In the genomic region with DNA sequence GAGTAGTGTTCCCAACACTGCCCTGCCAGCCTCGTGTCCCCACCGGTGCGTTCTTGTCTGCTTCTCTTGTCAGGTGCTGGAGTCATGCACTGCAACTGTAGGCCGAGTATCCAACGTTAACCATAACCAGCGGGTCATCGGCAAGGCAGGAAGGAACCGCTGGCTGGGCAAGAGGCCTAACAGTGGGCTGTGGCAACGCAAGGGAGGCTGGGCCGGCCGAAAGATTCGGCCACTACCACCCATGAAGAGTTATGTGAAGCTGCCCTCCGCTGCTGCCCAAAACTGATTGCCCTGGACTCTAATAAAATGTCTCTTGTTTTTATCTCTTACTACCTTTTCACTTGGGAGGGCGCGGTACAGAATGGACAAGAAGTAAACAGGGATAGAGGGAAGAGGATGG, we compare ENCODE assay signal across 8 mouse cellular contexts. TPM values are rescaled to one million over a fixed set of nuclear protein-coding genes. Genes with fewer than 3 reads are reported as not detected.
DNase-seq lines count a peak whose midpoint lies in the region; ATAC-seq lines count a peak whose summit lies in the region.

No protein-coding gene starts in this region.

- peaks cover 53% of the 10 kb centered on the region for H3K4me1 ChIP-seq in erythroblast, embryonic 14.5 days (ENCODE audit: control insufficient read depth)
- H3K4me1 ChIP-seq in forebrain, embryonic 14.5 days (ENCODE audit: control insufficient read depth, insufficient read depth, low read length), result peaks cover 30% of the 10 kb centered on the region
- H3K4me1 ChIP-seq in liver, embryonic 13.5 days (replicated peaks), result peaks cover 56% of the 10 kb centered on the region

- DNase-seq in 416B (ENCODE audit: low read depth), result peak; percentile 54
- DNase-seq in forebrain, embryonic 14.5 days (ENCODE audit: low spot score), result no peak
- DNase-seq in liver, embryonic 13.5 days, result no peak
- DNase-seq in right cerebral cortex, postnatal 4 days, result no peak
- DNase-seq in layer of hippocampus, postnatal 36 days, result no peak
- DNase-seq in ovary, adult 18-20 months (ENCODE audit: low spot score), result no peak

- peaks cover 46% of the 10 kb centered on the region for H3K36me3 ChIP-seq in erythroblast, embryonic 14.5 days (ENCODE audit: control insufficient read depth)
- H3K36me3 ChIP-seq in forebrain, embryonic 14.5 days (ENCODE audit: control insufficient read depth, insufficient read depth, low read length), result peaks cover 33% of the 10 kb centered on the region
- H3K36me3 ChIP-seq in liver, embryonic 13.5 days, result peaks cover 42% of the 10 kb centered on the region

- 38% methylated on average over 15 of the region's 15 CpGs for WGBS in forebrain, embryonic 14.5 days
- WGBS in liver, embryonic 13.5 days (ENCODE audit: insufficient replicate concordance), result 22% methylated on average over 15 of the region's 15 CpGs

- H3K9ac ChIP-seq in forebrain, embryonic 14.5 days (ENCODE audit: low read length), result peak overlapping the region; percentile 93
- peak overlapping the region; percentile 83 for H3K9ac ChIP-seq in liver, embryonic 13.5 days

- H3K9me3 ChIP-seq in erythroblast, embryonic 14.5 days (ENCODE audit: control insufficient read depth, low read length), result no peaks in the 10 kb centered on the region
- H3K9me3 ChIP-seq in forebrain, embryonic 14.5 days (replicated peaks; ENCODE audit: control insufficient read depth, low read length), result no peaks in the 10 kb centered on the region
- H3K9me3 ChIP-seq in liver, embryonic 13.5 days (replicated peaks), result no peaks in the 10 kb centered on the region

- peak overlapping the region; percentile 77 for H3K4me3 ChIP-seq in erythroblast, embryonic 14.5 days (replicated peaks)
- peak overlapping the region; percentile 66 for H3K4me3 ChIP-seq in forebrain, embryonic 14.5 days (ENCODE audit: low read depth, low read length)
- peak overlapping the region; percentile 73 for H3K4me3 ChIP-seq in liver, embryonic 13.5 days (replicated peaks)

- peak overlapping the region; percentile 82 for H3K4me2 ChIP-seq in forebrain, embryonic 14.5 days (ENCODE audit: low read length)
- H3K4me2 ChIP-seq in liver, embryonic 13.5 days, result peak overlapping the region; percentile 98

- ATAC-seq in erythroblast, adult 5-6 weeks (replicated peaks; ENCODE audit: low FRiP score, poor library complexity, severe bottlenecking), result no peak
- ATAC-seq in forebrain, embryonic 14.5 days, result no peak
- no peak for ATAC-seq in liver, embryonic 13.5 days (ENCODE audit: low read depth)

- H3K27me3 ChIP-seq in erythroblast, embryonic 14.5 days (ENCODE audit: control insufficient read depth), result no peaks in the 10 kb centered on the region
- no peaks in the 10 kb centered on the region for H3K27me3 ChIP-seq in forebrain, embryonic 14.5 days (replicated peaks; ENCODE audit: control insufficient read depth, insufficient read depth, low read length)
- H3K27me3 ChIP-seq in liver, embryonic 13.5 days, result no peaks in the 10 kb centered on the region

- H3K27ac ChIP-seq in forebrain, embryonic 14.5 days (ENCODE audit: low read depth, low read length), result peak overlapping the region; percentile 92
- H3K27ac ChIP-seq in liver, embryonic 13.5 days, result peak overlapping the region; percentile 83

RNA-seq across cellular contexts. Expression of a gene that starts 0.3 kb away (rescaled TPM):
- polyA plus RNA-seq in erythroblast, embryonic 14.5 days (2012), result 1.3 and 2.3 TPM in 2 replicates
- 1.9 and 3.8 TPM in 2 replicates for total RNA-seq in erythroblast, adult 5-6 weeks (2015; ENCODE audit: low replicate concordance)
- 0.68 and 1.1 TPM in 2 replicates for total RNA-seq in erythroblast, adult 5-6 weeks (2017; ENCODE audit: low replicate concordance)
- 28.3 and 30.2 TPM in 2 replicates for polyA plus RNA-seq in forebrain, embryonic 14.5 days (2014; fragmentation: Nextera tagmentation; extraction: Ambion mirVana)
- 10.9 and 12.4 TPM in 2 replicates for polyA plus RNA-seq in liver, embryonic 13.5 days (2015; fragmentation: Nextera tagmentation; extraction: Ambion mirVana)
- 10 to 100 TPM; 18.4 to 20.0 TPM for total RNA-seq in layer of hippocampus, postnatal 36 days (2021)

RNA-seq across cellular contexts. Expression of a gene that starts 3.8 kb away (rescaled TPM):
- 34.1 and 35.9 TPM in 2 replicates for polyA plus RNA-seq in erythroblast, embryonic 14.5 days (2012)
- 35.5 and 61.9 TPM in 2 replicates for total RNA-seq in erythroblast, adult 5-6 weeks (2015; ENCODE audit: low replicate concordance)
- total RNA-seq in erythroblast, adult 5-6 weeks (2017; ENCODE audit: low replicate concordance), result 19.5 and 41.6 TPM in 2 replicates
- polyA plus RNA-seq in forebrain, embryonic 14.5 days (2014; fragmentation: Nextera tagmentation; extraction: Ambion mirVana), result 83.3 and 108 TPM in 2 replicates
- polyA plus RNA-seq in liver, embryonic 13.5 days (2015; fragmentation: Nextera tagmentation; extraction: Ambion mirVana), result 91.5 and 97.5 TPM in 2 replicates
- total RNA-seq in layer of hippocampus, postnatal 36 days (2021), result 10 to 100 TPM; 45.3 to 50.7 TPM

RNA-seq across cellular contexts. Expression of a gene that starts 4.0 kb away (rescaled TPM):
- polyA plus RNA-seq in erythroblast, embryonic 14.5 days (2012), result 2.0 TPM in 2 replicates
- total RNA-seq in erythroblast, adult 5-6 weeks (2015; ENCODE audit: low replicate concordance), result 0.38 and 1.3 TPM in 2 replicates
- 7.7 and 12.0 TPM in 2 replicates for total RNA-seq in erythroblast, adult 5-6 weeks (2017; ENCODE audit: low replicate concordance)
- 34.7 and 38.8 TPM in 2 replicates for polyA plus RNA-seq in forebrain, embryonic 14.5 days (2014; fragmentation: Nextera tagmentation; extraction: Ambion mirVana)
- polyA plus RNA-seq in liver, embryonic 13.5 days (2015; fragmentation: Nextera tagmentation; extraction: Ambion mirVana), result 5.8 TPM in 2 replicates
- total RNA-seq in layer of hippocampus, postnatal 36 days (2021), result 10 to 100 TPM; 19.0 to 19.7 TPM

RNA-seq across cellular contexts. Expression of a gene that starts 20.5 kb away (rescaled TPM):
- 0.03 and 0.04 TPM in 2 replicates for polyA plus RNA-seq in erythroblast, embryonic 14.5 days (2012)
- total RNA-seq in erythroblast, adult 5-6 weeks (2015; ENCODE audit: low replicate concordance), result not detected in 2 replicates
- total RNA-seq in erythroblast, adult 5-6 weeks (2017; ENCODE audit: low replicate concordance), result not detected in 2 replicates
- polyA plus RNA-seq in forebrain, embryonic 14.5 days (2014; fragmentation: Nextera tagmentation; extraction: Ambion mirVana), result 15.3 and 19.0 TPM in 2 replicates
- polyA plus RNA-seq in liver, embryonic 13.5 days (2015; fragmentation: Nextera tagmentation; extraction: Ambion mirVana), result 8.0 and 9.1 TPM in 2 replicates
- total RNA-seq in layer of hippocampus, postnatal 36 days (2021), result 1 to 10 TPM; 8.5 to 9.6 TPM

RNA-seq across cellular contexts. Expression of a gene that starts 24.3 kb away (rescaled TPM):
- polyA plus RNA-seq in erythroblast, embryonic 14.5 days (2012), result 2.0 and 2.6 TPM in 2 replicates
- 2.1 and 7.9 TPM in 2 replicates for total RNA-seq in erythroblast, adult 5-6 weeks (2015; ENCODE audit: low replicate concordance)
- 7.7 and 11.3 TPM in 2 replicates for total RNA-seq in erythroblast, adult 5-6 weeks (2017; ENCODE audit: low replicate concordance)
- 30.1 and 31.4 TPM in 2 replicates for polyA plus RNA-seq in forebrain, embryonic 14.5 days (2014; fragmentation: Nextera tagmentation; extraction: Ambion mirVana)
- polyA plus RNA-seq in liver, embryonic 13.5 days (2015; fragmentation: Nextera tagmentation; extraction: Ambion mirVana), result 31.7 and 31.9 TPM in 2 replicates
- total RNA-seq in layer of hippocampus, postnatal 36 days (2021), result 10 to 100 TPM; 14.5 to 15.4 TPM
